Mouse (Mus musculus) left cerebral cortex, postnatal 10 days (tissue): Measurements from ENCODE around the gene Slco4a1. TPM values are rescaled to one million over a fixed set of nuclear protein-coding genes. Genes with fewer than 3 reads are reported as not detected.

Experiments used
- total RNA-seq, 2 experiments: library from RNA; stranded (reverse); gene quantifications; 2 replicates each; pipeline ENCODE4 v1.2.3; 2021

Gene Slco4a1
- total RNA-seq, 2 experiments from 2014 or later = 1.5 TPM

Other genes starting within 250 kb of the Slco4a1 start
- 1 to 10 TPM; 7.1 to 9.4 TPM for gene Lama5, start 230.4 kb upstream of the Slco4a1 start, total RNA-seq
- 100 to 1,000 TPM; 551 to 611 TPM for gene Rps21, start 198.9 kb upstream of the Slco4a1 start, total RNA-seq
- gene Cables2, start 182.7 kb upstream of the Slco4a1 start, total RNA-seq = 10 to 100 TPM; 37.6 TPM
- gene Rbbp8nl, start 166.4 kb upstream of the Slco4a1 start, total RNA-seq = not detected
- gene Gata5, start 121.5 kb upstream of the Slco4a1 start, total RNA-seq = not detected
- gene Ntsr1, start 43.7 kb downstream of the Slco4a1 start, total RNA-seq = 10 to 100 TPM; 27.3 to 29.2 TPM
- 10 to 100 TPM; 18.9 to 20.1 TPM for gene Mrgbp, start 125.1 kb downstream of the Slco4a1 start, total RNA-seq
- gene Ogfr, start 133.0 kb downstream of the Slco4a1 start, total RNA-seq = 10 to 100 TPM; 67.3 to 77.1 TPM
- 10 to 100 TPM; 23.4 to 26.5 TPM for gene Col9a3, start 141.5 kb downstream of the Slco4a1 start, total RNA-seq
- gene Tcfl5, start 186.5 kb downstream of the Slco4a1 start, total RNA-seq = 1 to 10 TPM; 4.1 to 5.6 TPM